Mouse (Mus musculus): ENCODE results near the gene Flt3. TPM values are rescaled to one million over a fixed set of nuclear protein-coding genes. Genes with fewer than 3 reads are reported as not detected.

Gene Flt3
- polyA plus RNA-seq, 1 experiment, result not detected

GRCm38 (mm10) chr5:147358481-147358880, 41.8 kb downstream of the Flt3 start:
- no peak for TF ChIP-seq POLR2A (IDR thresholded peaks at IDR 0.05; ENCODE audit: low read depth, low read length)
- no peak for TF ChIP-seq CTCF (IDR thresholded peaks at IDR 0.05; ENCODE audit: borderline replicate concordance, insufficient read depth, low read length)
- Histone ChIP-seq H3K4me3 (ENCODE audit: insufficient read depth, low read length) (no peak overlapping the region), H3K27ac (ENCODE audit: insufficient read depth, low read length) (no peak overlapping the region), H3K4me1 (ENCODE audit: control insufficient read depth, insufficient read depth, low read length) (no peaks in the 10 kb centered on the region)

DNA sequence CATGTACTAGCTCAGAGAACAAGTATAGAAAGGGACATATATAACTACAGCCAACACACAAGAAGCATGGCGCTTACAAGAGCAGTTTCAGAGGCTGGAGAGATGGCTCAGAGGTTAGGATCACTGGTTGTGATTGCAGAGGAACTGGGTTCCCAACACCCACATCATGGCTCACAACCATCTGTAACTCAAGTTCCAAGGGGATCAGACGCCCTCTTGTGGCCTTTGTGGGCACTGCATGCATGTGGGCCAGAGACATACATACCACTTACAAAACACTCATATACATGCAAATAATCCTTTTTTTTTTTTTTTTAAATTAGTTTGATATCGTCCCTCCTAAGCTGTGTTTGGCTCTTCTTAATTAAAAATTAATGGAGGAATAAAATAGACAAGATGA, 42.8 kb downstream of the Flt3 start:
- Histone ChIP-seq H3K4me1 (ENCODE audit: control insufficient read depth, insufficient read depth, low read length) (no peaks in the 10 kb centered on the region), H3K27ac (ENCODE audit: insufficient read depth, low read length) (no peak overlapping the region), H3K4me3 (ENCODE audit: insufficient read depth, low read length) (no peak overlapping the region)
- peak; percentile 49; the same call in 1 of the 2 replicates for TF ChIP-seq CTCF (IDR thresholded peaks at IDR 0.05; ENCODE audit: borderline replicate concordance, insufficient read depth, low read length)
- no peak for TF ChIP-seq POLR2A (IDR thresholded peaks at IDR 0.05; ENCODE audit: low read depth, low read length)

DNA sequence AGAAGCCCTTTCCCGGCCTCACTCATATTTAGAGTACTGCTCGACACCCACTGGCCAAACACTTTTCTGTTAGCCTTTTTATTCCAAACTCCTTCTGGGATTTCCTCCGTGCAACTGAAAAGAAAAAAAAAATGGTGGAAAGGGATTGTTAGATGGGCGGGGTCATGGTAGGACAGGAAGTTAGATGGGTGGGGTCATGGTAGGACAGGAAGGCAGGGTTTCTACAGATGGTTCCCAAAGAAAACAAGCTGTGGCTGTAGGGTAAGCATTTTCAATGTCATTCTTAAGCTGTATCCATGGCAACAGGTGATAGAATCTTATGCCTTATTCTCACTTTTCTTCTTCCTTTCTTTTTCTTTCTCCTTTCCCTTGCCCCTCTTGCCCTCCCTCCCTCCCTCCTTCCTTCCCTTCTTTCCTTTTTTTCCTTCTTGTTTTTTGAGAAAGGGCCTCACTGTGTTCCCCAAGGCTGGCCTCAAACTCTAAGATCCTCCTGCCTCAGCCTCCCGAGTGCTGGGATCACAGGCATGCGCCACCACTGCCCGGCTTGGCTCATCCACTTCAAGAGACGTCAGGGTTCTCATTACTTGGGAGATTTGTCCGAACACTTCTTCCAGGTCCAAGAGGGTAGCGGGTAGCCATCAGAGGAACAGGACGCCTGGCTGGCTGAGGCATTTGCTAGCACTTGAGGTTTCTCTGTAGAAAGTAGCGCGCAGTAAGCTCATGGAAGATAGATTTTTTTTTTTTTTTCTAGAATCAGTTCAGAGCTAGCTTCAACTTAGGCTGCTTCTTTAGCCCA, 43.8 kb downstream of the Flt3 start:
- no peak overlapping the region for H3K4me3 ChIP-seq (ENCODE audit: insufficient read depth, low read length)
- H3K4me1 ChIP-seq (ENCODE audit: control insufficient read depth, insufficient read depth, low read length), result no peaks in the 10 kb centered on the region
- no peak overlapping the region for H3K27ac ChIP-seq (ENCODE audit: insufficient read depth, low read length)
- TF ChIP-seq CTCF (IDR thresholded peaks at IDR 0.05; ENCODE audit: borderline replicate concordance, insufficient read depth, low read length) (no peak), POLR2A (IDR thresholded peaks at IDR 0.05; ENCODE audit: low read depth, low read length) (no peak)

GRCm38 (mm10) chr5:147355788-147356187, 44.5 kb downstream of the Flt3 start:
- no peak overlapping the region for H3K27ac ChIP-seq (ENCODE audit: insufficient read depth, low read length)
- no peak for TF ChIP-seq POLR2A (IDR thresholded peaks at IDR 0.05; ENCODE audit: low read depth, low read length)
- TF ChIP-seq CTCF (IDR thresholded peaks at IDR 0.05; ENCODE audit: borderline replicate concordance, insufficient read depth, low read length), result no peak
- H3K4me1 ChIP-seq (ENCODE audit: control insufficient read depth, insufficient read depth, low read length), result no peaks in the 10 kb centered on the region
- no peak overlapping the region for H3K4me3 ChIP-seq (ENCODE audit: insufficient read depth, low read length)

GRCm38 (mm10) chr5:147354985-147355384, 45.3 kb downstream of the Flt3 start:
- no peak overlapping the region for H3K4me3 ChIP-seq (ENCODE audit: insufficient read depth, low read length)
- H3K4me1 ChIP-seq (ENCODE audit: control insufficient read depth, insufficient read depth, low read length), result no peaks in the 10 kb centered on the region
- TF ChIP-seq POLR2A (IDR thresholded peaks at IDR 0.05; ENCODE audit: low read depth, low read length) (no peak), CTCF (IDR thresholded peaks at IDR 0.05; ENCODE audit: borderline replicate concordance, insufficient read depth, low read length) (no peak)
- no peak overlapping the region for H3K27ac ChIP-seq (ENCODE audit: insufficient read depth, low read length)

- Histone ChIP-seq H3K4me3 (ENCODE audit: insufficient read depth, low read length) (no peak overlapping the region), H3K27ac (ENCODE audit: insufficient read depth, low read length) (no peak overlapping the region), H3K4me1 (ENCODE audit: control insufficient read depth, insufficient read depth, low read length) (no peaks in the 10 kb centered on the region)
- TF ChIP-seq CTCF (IDR thresholded peaks at IDR 0.05; ENCODE audit: borderline replicate concordance, insufficient read depth, low read length) (no peak), POLR2A (IDR thresholded peaks at IDR 0.05; ENCODE audit: low read depth, low read length) (no peak)
Measured at GRCm38 (mm10) chr5:147354161-147354780, 46.0 kb downstream of the Flt3 start.

DNA sequence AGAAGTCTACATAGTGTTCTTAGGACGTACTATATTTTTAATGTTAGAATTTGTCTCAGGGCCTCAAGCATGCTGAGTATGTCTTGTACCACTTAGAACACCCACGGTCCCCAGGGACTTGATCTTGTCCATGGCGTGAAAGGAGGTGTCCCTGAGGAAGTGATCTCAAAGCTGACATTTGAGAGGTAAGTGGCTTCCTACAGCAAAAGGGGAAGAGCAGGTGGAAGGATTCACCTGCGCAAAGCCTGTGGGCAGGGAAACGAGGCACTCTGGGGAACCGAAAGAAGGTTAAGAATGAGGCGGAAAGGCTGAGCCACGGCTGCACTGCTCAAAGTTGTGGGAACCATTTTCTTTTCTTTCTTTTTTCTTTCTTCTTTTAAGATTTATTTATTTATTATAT, 48.4 kb downstream of the Flt3 start:
- TF ChIP-seq CTCF (IDR thresholded peaks at IDR 0.05; ENCODE audit: borderline replicate concordance, insufficient read depth, low read length) (no peak), POLR2A (IDR thresholded peaks at IDR 0.05; ENCODE audit: low read depth, low read length) (no peak)
- Histone ChIP-seq H3K4me1 (ENCODE audit: control insufficient read depth, insufficient read depth, low read length) (no peaks in the 10 kb centered on the region), H3K27ac (ENCODE audit: insufficient read depth, low read length) (no peak overlapping the region), H3K4me3 (ENCODE audit: insufficient read depth, low read length) (no peak overlapping the region)

DNA sequence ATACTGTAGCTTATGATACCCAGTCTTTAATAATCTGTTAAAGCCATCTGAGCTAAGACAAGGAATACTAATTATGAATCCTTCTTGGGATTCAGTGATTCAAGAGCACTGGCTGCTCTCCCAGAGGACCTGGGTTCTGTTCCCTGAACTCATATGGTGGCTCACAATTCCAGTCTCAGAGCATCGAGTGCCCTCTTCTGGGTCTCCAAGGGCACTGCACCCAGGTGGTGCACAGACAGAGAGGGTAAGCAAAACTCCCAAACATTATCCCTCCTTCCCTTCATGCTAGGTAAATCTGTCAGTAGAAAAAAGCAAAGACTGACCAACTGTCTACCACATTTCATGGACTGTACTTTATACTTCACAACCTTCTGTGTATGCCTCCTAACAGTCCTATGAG, 54.3 kb downstream of the Flt3 start:
- TF ChIP-seq POLR2A (IDR thresholded peaks at IDR 0.05; ENCODE audit: low read depth, low read length), result no peak
- TF ChIP-seq CTCF (IDR thresholded peaks at IDR 0.05; ENCODE audit: borderline replicate concordance, insufficient read depth, low read length), result no peak

GRCm38 (mm10) chr5:147343904-147344303, 56.4 kb downstream of the Flt3 start:
- Histone ChIP-seq H3K27ac (ENCODE audit: insufficient read depth, low read length) (no peak overlapping the region), H3K4me1 (ENCODE audit: control insufficient read depth, insufficient read depth, low read length) (no peaks in the 10 kb centered on the region), H3K4me3 (ENCODE audit: insufficient read depth, low read length) (no peak overlapping the region)
- TF ChIP-seq POLR2A (IDR thresholded peaks at IDR 0.05; ENCODE audit: low read depth, low read length), result no peak
- no peak for TF ChIP-seq CTCF (IDR thresholded peaks at IDR 0.05; ENCODE audit: borderline replicate concordance, insufficient read depth, low read length)

More for the DNA sequence above, 54.3 kb downstream of the Flt3 start:
- Histone ChIP-seq H3K4me3 (ENCODE audit: insufficient read depth, low read length) (no peak overlapping the region), H3K4me1 (ENCODE audit: control insufficient read depth, insufficient read depth, low read length) (no peaks in the 10 kb centered on the region), H3K27ac (ENCODE audit: insufficient read depth, low read length) (no peak overlapping the region)

DNA sequence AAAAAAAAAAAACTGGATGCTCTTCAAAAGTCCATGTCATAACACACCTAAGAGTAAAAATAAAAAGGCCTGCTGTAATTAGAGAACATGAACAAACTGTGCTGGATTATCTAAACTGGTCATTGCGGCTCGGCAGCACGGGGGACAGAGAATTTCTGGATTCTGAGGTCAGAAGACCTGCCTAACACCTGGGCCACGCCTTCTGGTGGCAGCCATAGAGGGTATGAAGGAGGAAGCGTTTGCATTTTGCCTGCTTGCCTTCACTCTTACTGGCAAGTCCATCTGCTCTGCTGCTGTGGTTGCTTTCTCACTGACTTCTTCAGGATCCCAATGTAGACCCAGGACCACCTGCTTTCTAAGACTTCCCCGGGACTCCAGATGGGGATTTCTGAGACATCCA, 57.4 kb downstream of the Flt3 start:
- Histone ChIP-seq H3K4me3 (ENCODE audit: insufficient read depth, low read length) (no peak overlapping the region), H3K4me1 (ENCODE audit: control insufficient read depth, insufficient read depth, low read length) (no peaks in the 10 kb centered on the region), H3K27ac (ENCODE audit: insufficient read depth, low read length) (no peak overlapping the region)
- TF ChIP-seq POLR2A (IDR thresholded peaks at IDR 0.05; ENCODE audit: low read depth, low read length) (no peak), CTCF (IDR thresholded peaks at IDR 0.05; ENCODE audit: borderline replicate concordance, insufficient read depth, low read length) (no peak)

Data from embryonic fibroblast, embryonic 13.5 days (primary cell).